Mouse (Mus musculus): ENCODE data around the gene Tom1l2.

Tom1l2 gene

GRCm38 (mm10) chr11:60352559-60353411 is at the start of gene Tom1l2, which contains the start of gene Drc3:
Gene Tom1l2, minus strand, starts transcription at chr11:60352905.
Gene Drc3, plus strand, starts transcription at chr11:60353329.
- peak; percentile 100 for DNase-seq (ENCODE audit: low spot score)

DNA sequence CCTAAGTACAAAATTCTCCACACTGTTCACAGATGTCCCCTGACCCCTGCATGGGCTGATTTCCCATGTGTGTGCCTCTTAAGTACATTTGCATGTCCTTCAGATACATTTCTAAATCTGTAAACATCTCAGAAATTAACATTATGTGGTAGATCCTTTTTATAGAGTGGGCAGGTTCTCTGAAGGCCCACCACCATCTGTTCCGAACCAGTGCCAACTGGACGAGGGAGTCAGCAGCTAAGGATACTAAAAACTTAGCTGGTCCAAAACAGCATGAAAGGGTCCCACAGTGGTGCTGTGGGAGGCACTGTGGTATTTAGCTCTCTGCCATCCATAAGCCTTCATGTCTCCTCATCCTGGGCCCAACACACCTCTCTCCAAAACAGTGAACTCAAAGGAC is 44.5 kb upstream of the Tom1l2 start:
- DNase-seq (ENCODE audit: low spot score) = no peak

DNA sequence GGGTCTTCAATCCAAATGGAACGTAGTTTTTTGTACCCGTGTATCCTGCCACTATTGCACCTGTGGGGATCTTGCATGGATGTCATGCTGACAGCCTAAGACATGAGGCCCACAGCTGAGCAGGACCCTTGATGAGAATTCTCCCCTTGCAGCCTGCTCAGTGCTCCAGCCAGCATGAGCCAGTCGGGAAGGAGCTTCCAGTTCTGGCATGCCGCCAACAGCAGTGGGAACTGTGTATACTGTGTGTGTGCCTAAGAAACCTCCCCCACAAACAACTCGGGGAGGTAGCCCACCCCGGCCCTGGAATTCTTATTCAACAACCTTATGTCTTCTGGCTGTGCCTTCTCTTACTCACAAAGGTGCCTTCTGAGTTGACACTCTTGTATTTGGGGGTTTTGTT is 43.8 kb upstream of the Tom1l2 start:
- no peak for DNase-seq (ENCODE audit: low spot score)

- DNase-seq (ENCODE audit: low spot score) = no peak
Observed at GRCm38 (mm10) chr11:60391346-60391745, 38.6 kb upstream of the Tom1l2 start.

DNA sequence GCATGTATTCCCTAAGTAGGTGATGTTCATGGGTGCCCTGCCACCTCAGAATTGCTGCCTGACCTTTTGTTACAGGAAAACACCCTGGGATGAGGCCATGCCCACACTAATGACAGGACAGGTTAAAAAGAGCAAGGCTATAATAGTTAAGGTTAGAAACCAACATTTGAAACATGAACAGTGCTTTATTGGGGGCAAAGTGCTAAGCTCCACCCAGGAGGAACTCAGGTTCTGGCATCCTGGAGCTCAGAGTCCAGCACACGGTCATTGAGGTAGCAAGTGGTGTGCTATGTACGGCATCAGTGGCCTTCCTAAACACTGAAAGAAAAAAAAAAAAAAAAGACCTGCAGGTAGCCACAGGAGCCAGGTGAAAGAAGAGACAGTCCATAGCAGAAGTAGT is 35.2 kb upstream of the Tom1l2 start:
- DNase-seq (ENCODE audit: low spot score) = no peak

DNA sequence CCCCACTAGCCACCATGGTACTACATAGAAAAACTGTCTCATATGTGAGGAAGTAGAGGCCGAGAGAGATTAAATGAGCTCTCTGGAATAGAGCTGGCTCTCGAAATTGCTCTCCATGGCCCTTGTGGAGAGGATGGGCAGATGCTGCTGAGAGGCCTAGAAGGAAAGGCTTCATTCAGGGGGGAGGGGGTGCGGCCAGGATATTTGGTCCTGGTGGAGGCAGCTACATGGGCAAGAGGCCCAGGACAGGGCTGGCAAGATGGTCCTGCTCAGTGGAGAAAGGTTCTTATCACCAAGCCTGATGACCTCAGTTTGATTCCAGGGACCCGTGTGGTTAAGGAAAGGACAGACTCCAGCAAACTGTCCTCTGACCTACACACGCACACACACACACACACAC is 33.2 kb upstream of the Tom1l2 start:
- no peak for DNase-seq (ENCODE audit: low spot score)

DNA sequence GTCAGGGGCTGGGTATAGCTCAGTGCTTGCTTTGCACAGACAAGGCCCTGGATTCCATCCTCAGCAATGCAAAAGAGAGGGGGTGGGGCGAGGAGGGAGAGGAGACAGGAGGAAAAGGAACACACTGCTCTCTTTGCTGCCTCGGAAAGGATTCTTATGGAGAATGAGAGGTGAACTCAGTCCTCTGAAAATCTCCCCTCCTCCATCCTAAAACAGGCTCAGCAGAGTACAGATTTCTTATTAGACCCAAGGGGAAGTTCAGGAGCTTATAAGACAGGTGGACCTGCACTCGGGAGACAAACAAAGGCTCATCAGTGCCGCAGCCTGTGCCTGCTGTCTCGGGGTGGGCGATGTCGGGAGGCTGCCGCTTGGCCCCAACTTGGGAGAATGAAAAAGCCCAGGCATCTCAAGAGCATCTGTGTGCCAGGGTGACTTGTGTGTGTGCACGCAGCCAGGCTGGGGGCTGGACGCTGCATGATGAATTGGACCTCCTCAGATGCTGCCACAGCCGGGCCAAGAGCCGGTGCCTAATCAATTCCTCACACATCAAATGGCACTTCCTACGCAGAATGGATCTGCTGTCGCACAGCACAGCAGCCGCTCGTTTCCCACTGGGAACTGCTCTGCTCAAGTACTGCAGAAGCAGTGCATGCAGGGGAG is 32.2 kb upstream of the Tom1l2 start:
- DNase-seq (ENCODE audit: low spot score) = no peak

DNA sequence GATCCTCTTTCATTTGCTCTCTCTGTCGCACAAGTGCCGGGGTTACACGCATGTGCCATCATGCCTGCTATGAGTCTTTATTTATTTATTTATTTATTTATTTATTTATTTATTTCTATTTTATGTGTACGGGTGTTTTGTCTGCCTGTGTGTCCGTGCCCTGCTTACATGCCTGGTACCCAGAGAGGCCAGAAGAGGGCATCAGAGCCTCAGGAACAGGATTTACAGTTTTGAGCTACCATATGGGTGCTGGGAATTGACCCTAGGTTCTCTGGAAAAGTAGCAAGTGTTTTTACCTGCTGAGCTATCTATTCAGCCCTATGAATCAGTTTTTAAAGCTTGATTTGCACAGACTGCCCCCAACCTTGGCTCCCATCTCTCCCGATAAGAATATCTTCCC is 30.8 kb upstream of the Tom1l2 start:
- no peak for DNase-seq (ENCODE audit: low spot score)

DNA sequence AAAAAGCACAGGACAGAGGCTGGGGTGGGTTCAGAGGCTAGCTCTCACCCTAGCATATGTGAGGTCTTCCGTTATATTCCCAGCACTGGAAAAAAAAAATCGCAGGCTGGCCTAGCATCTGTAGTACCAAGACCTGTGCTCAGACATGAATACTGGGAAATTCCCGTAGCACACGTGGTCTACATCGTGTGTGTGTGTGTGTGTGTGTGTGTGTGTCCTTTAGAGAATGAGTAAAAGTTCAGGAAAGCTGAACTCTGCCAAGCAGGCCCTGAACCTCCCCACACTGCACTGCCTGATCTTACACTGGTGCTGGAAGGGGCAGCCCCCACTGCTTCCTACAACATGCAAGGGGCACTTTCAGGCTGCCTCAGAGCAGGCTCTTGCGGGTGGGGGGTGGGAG is 21.8 kb upstream of the Tom1l2 start:
- no peak for DNase-seq (ENCODE audit: low spot score)

- DNase-seq (ENCODE audit: low spot score) = no peak
Observed at GRCm38 (mm10) chr11:60370431-60370830, 17.7 kb upstream of the Tom1l2 start.

GRCm38 (mm10) chr11:60369448-60369847 is 16.7 kb upstream of the Tom1l2 start:
- DNase-seq (ENCODE audit: low spot score) = no peak

DNA sequence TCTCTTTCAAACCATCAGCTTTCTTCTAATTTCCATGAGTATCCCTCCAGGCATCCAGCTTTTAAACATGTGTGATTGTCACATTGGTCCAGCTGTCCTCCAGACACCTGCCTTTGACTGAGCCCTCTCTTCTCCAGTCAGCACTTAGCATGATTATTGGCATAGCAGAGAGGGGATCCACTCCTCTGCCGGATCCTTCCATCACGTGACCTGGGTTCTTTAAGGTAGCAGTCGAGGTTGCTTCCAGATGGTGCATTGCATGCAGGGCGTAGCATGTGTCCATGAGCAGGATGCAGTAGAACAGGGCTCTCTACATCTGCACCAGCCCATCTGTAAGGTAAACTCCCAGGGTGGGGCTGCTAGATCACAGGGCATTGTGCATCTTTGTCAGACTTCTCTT is 16.2 kb upstream of the Tom1l2 start:
- DNase-seq (ENCODE audit: low spot score) = no peak

DNA sequence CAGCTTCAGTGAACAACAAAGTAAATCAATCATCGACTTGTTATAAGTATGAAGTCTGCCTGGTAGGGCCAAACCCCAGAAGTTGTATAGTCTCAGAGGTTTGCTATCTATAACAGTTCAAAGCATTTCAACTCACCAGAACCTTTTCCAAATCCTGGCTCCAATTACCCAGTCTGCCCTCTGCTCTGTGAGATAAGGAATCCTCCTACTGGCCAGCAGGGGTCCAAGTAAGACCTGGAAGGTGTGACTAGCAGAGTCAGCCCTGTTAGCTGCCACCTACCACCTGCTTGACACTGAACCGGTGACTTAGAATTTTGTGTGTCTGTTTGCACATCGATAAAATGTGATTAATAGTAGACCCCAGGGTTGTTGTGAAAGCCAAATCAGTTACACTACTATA is 14.6 kb upstream of the Tom1l2 start:
- DNase-seq (ENCODE audit: low spot score) = no peak

GRCm38 (mm10) chr11:60366239-60367019 is 13.7 kb upstream of the Tom1l2 start:
- no peak for DNase-seq (ENCODE audit: low spot score)

- no peak for DNase-seq (ENCODE audit: low spot score)
Observed at GRCm38 (mm10) chr11:60360631-60361201, 8.0 kb upstream of the Tom1l2 start.

GRCm38 (mm10) chr11:60359936-60360335 is 7.2 kb upstream of the Tom1l2 start:
- DNase-seq (ENCODE audit: low spot score) = no peak

DNA sequence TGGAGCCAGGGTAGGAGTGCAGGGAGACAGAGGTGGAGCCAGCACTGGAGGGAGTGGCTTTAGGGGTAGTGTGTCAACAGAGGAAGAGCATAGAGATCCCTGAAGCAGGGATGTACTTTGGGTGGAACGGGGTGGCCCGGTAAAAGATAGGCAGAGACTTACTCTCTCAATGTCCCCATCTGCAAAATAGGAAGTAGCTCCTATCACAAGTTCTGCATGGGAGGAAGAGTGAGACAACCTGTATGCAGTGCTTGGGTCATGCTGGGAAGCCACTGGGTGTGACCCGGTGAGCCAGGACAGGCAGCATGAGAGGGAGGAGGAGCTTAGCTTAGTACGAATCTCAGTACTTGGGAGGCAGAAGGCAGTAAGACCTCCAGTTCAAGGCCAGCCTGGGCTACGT is 6.4 kb upstream of the Tom1l2 start:
- DNase-seq (ENCODE audit: low spot score) = no peak

GRCm38 (mm10) chr11:60358548-60358947 is 5.8 kb upstream of the Tom1l2 start:
- DNase-seq (ENCODE audit: low spot score) = no peak

DNA sequence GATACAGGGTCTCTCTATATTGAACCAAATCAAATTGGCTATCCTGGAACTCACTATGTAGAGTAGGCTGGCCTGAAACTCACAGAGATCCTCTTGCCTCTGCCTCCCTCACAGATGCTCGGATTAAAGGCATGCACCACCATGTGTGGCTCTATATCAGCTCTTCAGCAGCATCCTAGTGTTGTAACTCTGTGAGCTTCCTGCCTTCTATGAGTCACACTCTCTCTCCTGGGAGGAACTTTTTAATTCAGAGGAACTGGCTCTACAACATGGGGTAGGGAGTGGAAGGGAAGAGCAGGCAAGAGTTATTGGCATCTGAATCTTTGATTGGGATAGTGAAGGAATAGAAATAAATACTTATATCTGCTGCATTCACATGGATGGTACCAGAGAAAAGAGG is 4.4 kb upstream of the Tom1l2 start:
- DNase-seq (ENCODE audit: low spot score) = no peak

- no peak for DNase-seq (ENCODE audit: low spot score)
Observed at GRCm38 (mm10) chr11:60355952-60356351, 3.2 kb upstream of the Tom1l2 start.

GRCm38 (mm10) chr11:60351925-60352371 is 757 bp downstream of the Tom1l2 start:
- peak; percentile 42 for DNase-seq (ENCODE audit: low spot score)

DNA sequence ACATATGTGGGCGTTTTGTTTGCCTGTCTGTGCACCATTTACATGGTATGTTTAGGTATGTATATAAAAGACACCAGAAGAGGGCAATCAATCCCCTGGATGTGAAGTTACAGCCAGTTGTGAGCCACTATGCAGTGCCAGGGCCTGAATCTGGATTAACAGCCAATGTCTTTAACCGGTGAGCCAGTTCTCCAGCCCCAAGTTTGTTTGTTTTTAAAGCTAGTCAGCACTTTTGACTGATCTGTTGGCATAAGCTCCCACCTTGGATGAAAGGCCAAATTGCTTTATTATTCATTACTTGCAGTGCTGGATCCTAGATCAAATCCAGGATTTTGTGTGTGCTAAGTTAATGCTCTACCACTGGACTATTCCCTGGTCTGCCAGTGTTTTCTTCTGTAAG is 1.3 kb downstream of the Tom1l2 start:
- no peak for DNase-seq (ENCODE audit: low spot score)
